ENCODE assay signal across 22 mouse cellular contexts in the genomic region with DNA sequence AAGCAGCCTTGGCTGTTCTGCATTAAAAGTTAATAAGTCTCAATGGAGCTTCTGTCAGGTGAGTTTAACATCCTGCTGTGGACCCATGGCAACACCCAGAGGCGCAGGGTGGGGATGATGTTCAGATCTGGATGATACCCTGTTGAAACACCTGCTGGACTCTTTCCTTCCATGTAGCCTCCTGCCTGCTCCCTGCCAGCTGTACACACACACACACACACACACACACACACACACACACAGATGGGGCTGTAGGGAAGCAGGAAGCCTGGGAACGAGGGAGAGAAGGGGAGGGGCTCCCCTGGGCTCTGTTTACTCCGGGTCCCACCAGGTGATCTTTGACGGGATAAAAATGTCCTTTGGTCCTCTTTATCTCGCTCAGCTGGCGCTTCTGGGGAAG.
DNase-seq lines count a peak whose midpoint lies in the region; ATAC-seq lines count a peak whose summit lies in the region.
"Had no signal": no experiment of that assay in that cellular context is flagged by ENCODE, and none has a peak within 500 bp of the region (broad histone marks: within the 10 kb centered on the region; RNA-seq: fewer than 3 reads in every experiment).

No protein-coding gene starts in this region.

- peaks cover 30% of the 10 kb centered on the region for H3K4me1 ChIP-seq in forebrain, embryonic 10.5 days
- H3K4me1 ChIP-seq in forebrain, embryonic 15.5 days, result peaks cover 6% of the 10 kb centered on the region
- peaks cover 5% of the 10 kb centered on the region for H3K4me1 ChIP-seq in hindbrain, embryonic 16.5 days (ENCODE audit: control insufficient read depth, insufficient read depth, low read depth, low read length)
- H3K4me1 ChIP-seq in hindbrain, embryonic 10.5 days (replicated peaks), result peaks cover 14% of the 10 kb centered on the region
- no peaks in the 10 kb centered on the region for H3K4me1 ChIP-seq in limb, embryonic 13.5 days
- H3K4me1 ChIP-seq: heart, embryonic 15.5 days; liver, embryonic 12.5 days; megakaryocyte, embryonic 14.5 days had no signal

- 0 out of 2 replicates have a peak, but pooled peaks cover 3% of the 10 kb centered on the region for H3K27me3 ChIP-seq in forebrain, embryonic 10.5 days (ENCODE audit: poor library complexity, severe bottlenecking)
- no peaks in the 10 kb centered on the region for H3K27me3 ChIP-seq in forebrain, embryonic 15.5 days
- no peaks in the 10 kb centered on the region for H3K27me3 ChIP-seq in hindbrain, embryonic 16.5 days (replicated peaks; ENCODE audit: control insufficient read depth, insufficient read depth, low read length)
- H3K27me3 ChIP-seq in hindbrain, embryonic 10.5 days (ENCODE audit: insufficient read depth, poor library complexity, severe bottlenecking), result no peaks in the 10 kb centered on the region
- no peaks in the 10 kb centered on the region for H3K27me3 ChIP-seq in limb, embryonic 13.5 days

- H3K9ac ChIP-seq in forebrain, embryonic 15.5 days (replicated peaks), result no peak overlapping the region
- H3K9ac ChIP-seq in hindbrain, embryonic 16.5 days (ENCODE audit: low read depth, low read length), result peak overlapping the region; percentile 17; the same call in 1 of the 2 replicates
- H3K9ac ChIP-seq in limb, embryonic 13.5 days, result peak overlapping the region; percentile 8; the same call in 1 of the 2 replicates
- H3K9ac ChIP-seq: heart, embryonic 15.5 days; liver, embryonic 12.5 days had no signal

- H3K36me3 ChIP-seq in forebrain, embryonic 10.5 days (replicated peaks), result no peaks in the 10 kb centered on the region
- H3K36me3 ChIP-seq in forebrain, embryonic 15.5 days, result no peaks in the 10 kb centered on the region
- H3K36me3 ChIP-seq in hindbrain, embryonic 16.5 days (ENCODE audit: control insufficient read depth, insufficient read depth, low read length), result no peaks in the 10 kb centered on the region
- H3K36me3 ChIP-seq in hindbrain, embryonic 10.5 days, result no peaks in the 10 kb centered on the region
- H3K36me3 ChIP-seq in limb, embryonic 13.5 days, result no peaks in the 10 kb centered on the region
- H3K36me3 ChIP-seq: heart, embryonic 15.5 days; liver, embryonic 12.5 days had no signal

- no peak for DNase-seq in forebrain, embryonic 10.5 days (ENCODE audit: extremely low spot score, low spot score)
- no peak for DNase-seq in hindbrain, embryonic 10.5 days (ENCODE audit: low spot score)
- DNase-seq in retina, postnatal 1 day, result peak; percentile 32
- DNase-seq in thymus, postnatal 4 days, result no peak
- no peak for DNase-seq in right cerebral cortex, postnatal 10 days (ENCODE audit: low spot score in 2 of 2)
- DNase-seq: adrenal gland, adult 8-10 months; cerebellum, postnatal 10 days; embryo, embryonic 11 days; gastrocnemius, postnatal 36 days; heart, postnatal 4 days; kidney, adult 2 months; kidney, postnatal 10 days; left cerebral cortex, postnatal 4 days; lung, adult 2 months; right cerebral cortex, postnatal 4 days; thymus, postnatal 25 days had no signal

- H3K9me3 ChIP-seq in forebrain, embryonic 10.5 days, result no peaks in the 10 kb centered on the region
- H3K9me3 ChIP-seq in forebrain, embryonic 15.5 days, result no peaks in the 10 kb centered on the region
- no peaks in the 10 kb centered on the region for H3K9me3 ChIP-seq in hindbrain, embryonic 16.5 days (ENCODE audit: control insufficient read depth, low read length)
- no peaks in the 10 kb centered on the region for H3K9me3 ChIP-seq in hindbrain, embryonic 10.5 days
- no peaks in the 10 kb centered on the region for H3K9me3 ChIP-seq in limb, embryonic 13.5 days
- H3K9me3 ChIP-seq: heart, embryonic 15.5 days; liver, embryonic 12.5 days; megakaryocyte, embryonic 14.5 days had no signal

- no peak overlapping the region for H3K4me2 ChIP-seq in forebrain, embryonic 15.5 days (replicated peaks)
- H3K4me2 ChIP-seq in hindbrain, embryonic 16.5 days (ENCODE audit: low read length), result peak overlapping the region; percentile 20
- H3K4me2 ChIP-seq in limb, embryonic 13.5 days (replicated peaks), result no peak overlapping the region
- H3K4me2 ChIP-seq: heart, embryonic 15.5 days; liver, embryonic 12.5 days had no signal

- no peak overlapping the region for H3K4me3 ChIP-seq in forebrain, embryonic 10.5 days
- no peak overlapping the region for H3K4me3 ChIP-seq in forebrain, embryonic 15.5 days
- no peak overlapping the region for H3K4me3 ChIP-seq in hindbrain, embryonic 16.5 days (ENCODE audit: low read length)
- no peak overlapping the region for H3K4me3 ChIP-seq in hindbrain, embryonic 10.5 days
- no peak overlapping the region for H3K4me3 ChIP-seq in limb, embryonic 13.5 days
- H3K4me3 ChIP-seq: heart, embryonic 15.5 days; liver, embryonic 12.5 days; megakaryocyte, embryonic 14.5 days had no signal

- 0 out of 2 replicates have a peak overlapping the region, but pooled peaks have one; percentile 49 for H3K27ac ChIP-seq in forebrain, embryonic 10.5 days
- no peak overlapping the region for H3K27ac ChIP-seq in forebrain, embryonic 15.5 days (replicated peaks)
- H3K27ac ChIP-seq in hindbrain, embryonic 16.5 days (ENCODE audit: low read depth, low read length), result no peak overlapping the region
- no peak overlapping the region for H3K27ac ChIP-seq in hindbrain, embryonic 10.5 days
- H3K27ac ChIP-seq in limb, embryonic 13.5 days, result no peak overlapping the region
- H3K27ac ChIP-seq: heart, embryonic 15.5 days; liver, embryonic 12.5 days had no signal

- ATAC-seq in forebrain, embryonic 15.5 days (replicated peaks), result no peak
- no peak for ATAC-seq in hindbrain, embryonic 16.5 days
- no peak for ATAC-seq in limb, embryonic 13.5 days (ENCODE audit: low FRiP score, low read depth)
- ATAC-seq: liver, embryonic 12.5 days had no signal

- WGBS in forebrain, embryonic 10.5 days, result 20% methylated on average over 6 of the region's 6 CpGs
- 21% methylated on average over 6 of the region's 6 CpGs for WGBS in forebrain, embryonic 15.5 days
- WGBS in hindbrain, embryonic 16.5 days, result 15% methylated on average over 6 of the region's 6 CpGs
- WGBS in hindbrain, embryonic 10.5 days, result 15% methylated on average over 6 of the region's 6 CpGs
- WGBS in limb, embryonic 13.5 days, result 14% methylated on average over 6 of the region's 6 CpGs
